Mouse (Mus musculus) embryonic facial prominence, embryonic 11.5 days (tissue): ENCODE measurements around the gene Otulin. TPM values are rescaled to one million over a fixed set of nuclear protein-coding genes. Genes with fewer than 3 reads are reported as not detected.

Source experiments
- ATAC-seq: fragments of 200-750 bp; cut with Nextera tagmentation; replicated peaks from 2 replicates; pipeline ENCODE4 v1.8.0; 2017; ENCODE audit warnings: low read depth; ENCODE audit not compliant: insufficient number of reproducible peaks, low FRiP score, low TSS enrichment
- DNase-seq: peaks from one replicate; pipeline ENCODE4 v3.0.0-alpha.2; 2015; ENCODE audit warnings: low spot score
- H3K27ac ChIP-seq: fragments of 300-500 bp; sonication (generic); replicated peaks from 2 replicates; pipeline ENCODE4 v1.5.1; 2014; ENCODE audit warnings: mild to moderate bottlenecking, low read depth, low read length, control low read depth
- H3K27me3 ChIP-seq: fragments of 300-500 bp; sonication (generic); 2 replicates; pipeline ENCODE4 v1.6.1; 2014; ENCODE audit warnings: mild to moderate bottlenecking, low read length, moderate library complexity, mixed read lengths; ENCODE audit not compliant: control insufficient read depth, insufficient read depth
- H3K36me3 ChIP-seq: fragments of 300-500 bp; sonication (generic); replicated peaks from 2 replicates; pipeline ENCODE4 v1.6.1; 2014; ENCODE audit warnings: low read depth, mild to moderate bottlenecking, low read length, moderate library complexity, mixed read lengths; ENCODE audit not compliant: control insufficient read depth, insufficient read depth
- H3K4me1 ChIP-seq: fragments of 300-500 bp; sonication (generic); 2 replicates; pipeline ENCODE4 v1.6.1; 2014; ENCODE audit warnings: low read length, mixed read lengths; ENCODE audit not compliant: control insufficient read depth, insufficient read depth
- H3K4me2 ChIP-seq: fragments of 300-500 bp; sonication (generic); 2 replicates; pipeline ENCODE4 v1.6.1; 2014; ENCODE audit warnings: low read depth, mild to moderate bottlenecking, control low read depth, low read length, moderate library complexity
- H3K4me3 ChIP-seq: fragments of 300-500 bp; sonication (generic); 2 replicates; pipeline ENCODE4 v1.5.1; 2014; ENCODE audit warnings: low read depth, low read length, control low read depth
- H3K9ac ChIP-seq: fragments of 300-500 bp; sonication (generic); replicated peaks from 2 replicates; pipeline ENCODE4 v1.6.1; 2014; ENCODE audit warnings: mild to moderate bottlenecking, control low read depth, low read length
- H3K9me3 ChIP-seq: fragments of 300-500 bp; sonication (generic); replicated peaks from 2 replicates; pipeline ENCODE4 v1.6.1; 2016; ENCODE audit warnings: mild to moderate bottlenecking, low read length, inconsistent platforms, mixed read lengths; ENCODE audit not compliant: control insufficient read depth
- WGBS: fragments of 180-500 bp; shearing (Covaris S2); extraction: QIAGEN DNeasy Blood & Tissue Kit; methylation state at CpG from one replicate; pipeline ENCODE4 v1.1.7; 2014; 5-methylcytosine and 5-hydroxymethylcytosine counted together
- polyA plus RNA-seq: library from polyadenylated mRNA; unstranded; fragments of >200 nt; fragmentation: Nextera tagmentation; extraction: Ambion mirVana; gene quantifications from 2 replicates; pipeline ENCODE4 v1.2.1, GENCODE M21; 2014

The Otulin gene
- polyA plus RNA-seq, 1 experiment from 2014 or later = 38.0 TPM

DNA sequence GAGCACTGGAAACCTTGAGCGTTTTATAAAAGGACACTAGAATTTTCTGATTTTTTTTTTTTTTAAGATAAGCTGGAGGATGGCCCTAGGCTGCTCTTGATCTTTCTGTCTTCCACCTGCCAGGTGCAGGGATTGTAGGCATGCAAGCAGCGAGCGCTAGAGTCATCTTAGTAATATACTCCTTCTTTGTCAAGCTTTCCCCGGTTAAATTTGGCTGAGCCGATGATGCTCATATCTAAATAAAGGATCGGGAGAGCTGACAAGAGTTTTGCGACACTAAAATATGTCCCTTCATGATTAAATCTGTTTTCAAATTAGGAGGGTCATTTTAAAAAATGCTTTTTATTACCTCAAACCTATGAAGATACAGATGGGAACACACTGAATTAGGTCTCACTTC lies 94.3 kb downstream of the Otulin start:
- Histone ChIP-seq H3K4me3 (no peak overlapping the region), H3K36me3 (no peaks in the 10 kb centered on the region), H3K27me3 (no peaks in the 10 kb centered on the region), H3K9ac (no peak overlapping the region), H3K27ac (no peak overlapping the region), H3K9me3 (no peaks in the 10 kb centered on the region), H3K4me2 (no peak overlapping the region), H3K4me1 (no peaks in the 10 kb centered on the region)
- 95% methylated on average over 7 of the region's 7 CpGs for WGBS
- ATAC-seq (no peak), DNase-seq (no peak)

DNA sequence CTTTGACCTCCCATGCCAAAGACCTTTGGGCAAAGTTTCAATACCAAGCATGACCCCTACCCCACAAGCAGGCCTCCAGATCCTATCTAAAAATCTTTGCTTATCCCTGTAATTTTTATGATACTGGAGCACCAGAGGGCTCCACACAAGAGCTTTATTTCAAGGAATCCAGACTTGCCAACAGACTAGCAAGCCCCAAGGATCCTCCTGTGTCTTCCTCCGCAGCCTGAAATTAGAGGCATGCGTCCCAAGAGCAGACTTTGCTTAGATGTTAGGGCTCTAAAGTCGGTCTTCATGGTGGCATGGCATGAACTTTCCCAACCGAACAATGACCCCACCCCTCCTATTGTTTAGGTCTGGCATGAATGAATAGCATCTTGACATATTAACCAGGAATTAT lies 94.8 kb downstream of the Otulin start:
- H3K27me3 ChIP-seq = no peaks in the 10 kb centered on the region
- H3K4me1 ChIP-seq = no peaks in the 10 kb centered on the region
- no peak overlapping the region for H3K27ac ChIP-seq
- 85% methylated on average over 4 of the region's 4 CpGs for WGBS
- no peaks in the 10 kb centered on the region for H3K9me3 ChIP-seq
- no peak for ATAC-seq
- no peak overlapping the region for H3K9ac ChIP-seq
- DNase-seq = no peak
- H3K4me3 ChIP-seq = no peak overlapping the region
- H3K4me2 ChIP-seq = no peak overlapping the region
- no peaks in the 10 kb centered on the region for H3K36me3 ChIP-seq

DNA sequence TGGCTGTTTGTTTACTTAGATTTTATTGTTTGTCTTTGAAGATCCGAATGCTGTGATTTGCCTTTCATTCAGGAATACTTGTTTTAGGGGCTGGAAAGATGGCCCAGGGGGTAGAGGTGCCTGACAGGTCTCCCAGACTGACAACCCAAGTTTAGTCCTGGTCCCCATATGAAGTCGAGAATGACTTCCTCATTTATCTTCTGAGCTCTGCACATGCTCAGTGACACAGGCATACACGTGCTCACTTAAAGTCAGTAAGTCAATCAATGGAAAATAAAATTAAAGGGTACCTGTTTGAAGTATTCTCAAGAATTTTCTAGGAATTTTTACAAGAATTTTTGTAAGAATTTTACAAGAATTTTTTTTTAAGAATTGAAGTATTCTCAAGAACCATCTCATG lies 97.5 kb downstream of the Otulin start:
- H3K4me2 ChIP-seq = no peak overlapping the region
- H3K4me1 ChIP-seq = no peaks in the 10 kb centered on the region
- H3K27ac ChIP-seq = no peak overlapping the region
- H3K9ac ChIP-seq = no peak overlapping the region
- no peaks in the 10 kb centered on the region for H3K9me3 ChIP-seq
- H3K27me3 ChIP-seq = no peaks in the 10 kb centered on the region
- no peaks in the 10 kb centered on the region for H3K36me3 ChIP-seq
- ATAC-seq = no peak
- no peak overlapping the region for H3K4me3 ChIP-seq
- DNase-seq = no peak
- 71% methylated on average over 3 of the region's 3 CpGs for WGBS

DNA sequence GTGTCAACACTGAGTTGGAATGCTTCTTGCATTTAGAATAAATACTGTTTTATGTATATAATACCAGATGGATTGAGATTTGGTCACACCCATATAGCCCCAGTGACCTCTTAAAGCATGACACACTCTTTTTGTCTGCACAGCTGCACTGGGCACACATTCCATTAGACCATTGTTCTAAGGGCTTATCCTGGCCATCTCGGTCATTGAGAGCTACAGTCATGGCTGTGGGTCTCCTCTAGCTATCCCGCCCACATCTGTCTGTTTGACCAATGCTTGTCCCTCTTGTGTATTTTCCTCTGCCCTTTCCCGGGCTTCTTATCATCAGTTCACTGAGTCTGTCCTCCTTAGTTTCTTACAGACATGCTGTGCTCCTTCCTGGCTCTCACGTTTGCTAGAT lies 100.5 kb downstream of the Otulin start:
- no peak overlapping the region for H3K4me2 ChIP-seq
- H3K4me1 ChIP-seq = no peaks in the 10 kb centered on the region
- 68% methylated on average over 4 of the region's 4 CpGs for WGBS
- H3K9me3 ChIP-seq = no peaks in the 10 kb centered on the region
- H3K4me3 ChIP-seq = no peak overlapping the region
- no peaks in the 10 kb centered on the region for H3K27me3 ChIP-seq
- no peak for DNase-seq
- no peaks in the 10 kb centered on the region for H3K36me3 ChIP-seq
- ATAC-seq = no peak
- H3K27ac ChIP-seq = no peak overlapping the region
- H3K9ac ChIP-seq = no peak overlapping the region

DNA sequence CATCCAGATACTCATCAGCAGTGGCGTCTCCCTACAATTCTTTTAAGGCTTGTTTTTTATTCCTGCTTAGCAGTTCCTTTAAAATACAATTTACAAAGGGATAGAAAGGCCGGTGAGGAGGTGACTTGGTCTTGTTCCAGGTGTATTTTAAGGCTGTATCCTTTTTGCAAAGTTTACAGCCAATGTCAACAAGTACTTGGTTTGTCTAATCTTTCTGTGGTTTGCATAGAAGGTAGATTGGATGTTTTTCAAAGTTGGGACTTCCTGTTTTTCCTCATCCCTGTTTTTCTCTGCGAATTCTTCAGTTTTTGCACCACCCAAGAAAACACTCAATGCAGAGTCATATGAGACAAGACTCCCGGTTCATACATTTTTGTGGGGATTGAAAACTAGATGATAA lies 101.6 kb downstream of the Otulin start:
- Histone ChIP-seq H3K9ac (no peak overlapping the region), H3K27ac (no peak overlapping the region), H3K4me1 (no peaks in the 10 kb centered on the region), H3K4me3 (no peak overlapping the region), H3K36me3 (no peaks in the 10 kb centered on the region), H3K4me2 (no peak overlapping the region), H3K27me3 (no peaks in the 10 kb centered on the region), H3K9me3 (no peaks in the 10 kb centered on the region)
- ATAC-seq (no peak), DNase-seq (no peak)
- 88% methylated on average over 4 of the region's 4 CpGs for WGBS

DNA sequence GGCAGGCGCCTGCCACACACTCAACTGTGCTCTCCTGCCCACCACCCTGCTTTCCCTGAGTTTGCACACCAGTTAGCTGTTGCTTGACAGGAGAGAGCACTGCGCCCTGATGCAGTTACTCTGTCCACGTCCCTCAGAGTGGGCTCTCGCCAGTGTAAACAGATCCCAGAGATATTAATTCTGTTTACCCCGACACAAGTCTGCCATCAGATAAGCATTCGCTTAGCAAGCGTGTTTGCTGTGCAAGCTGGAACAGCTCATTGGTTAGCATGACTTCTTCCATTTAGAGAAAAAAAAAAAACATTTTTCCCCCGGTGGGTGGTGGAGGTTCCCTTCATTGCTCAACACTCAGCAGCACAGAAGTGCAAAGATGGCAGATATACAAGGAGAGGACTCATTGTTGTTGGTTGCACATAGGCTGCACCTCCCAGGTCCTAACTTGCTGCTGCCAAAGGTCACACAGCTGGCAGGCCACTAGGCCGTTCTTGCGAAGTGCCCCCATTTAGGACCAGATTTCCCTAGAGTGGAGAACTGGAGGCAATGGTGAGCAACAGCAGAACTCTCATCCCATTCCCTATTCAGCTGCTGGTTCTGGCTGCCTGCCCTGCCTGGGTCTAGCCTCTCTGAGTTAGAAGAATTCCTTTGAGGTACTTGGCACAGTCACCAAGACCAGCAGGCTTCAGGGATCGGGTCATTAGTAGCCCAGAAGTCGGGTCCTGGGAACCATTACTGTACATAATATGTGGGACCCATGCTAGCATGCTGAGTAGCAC lies 105.1 kb downstream of the Otulin start:
- ATAC-seq = no peak

DNA sequence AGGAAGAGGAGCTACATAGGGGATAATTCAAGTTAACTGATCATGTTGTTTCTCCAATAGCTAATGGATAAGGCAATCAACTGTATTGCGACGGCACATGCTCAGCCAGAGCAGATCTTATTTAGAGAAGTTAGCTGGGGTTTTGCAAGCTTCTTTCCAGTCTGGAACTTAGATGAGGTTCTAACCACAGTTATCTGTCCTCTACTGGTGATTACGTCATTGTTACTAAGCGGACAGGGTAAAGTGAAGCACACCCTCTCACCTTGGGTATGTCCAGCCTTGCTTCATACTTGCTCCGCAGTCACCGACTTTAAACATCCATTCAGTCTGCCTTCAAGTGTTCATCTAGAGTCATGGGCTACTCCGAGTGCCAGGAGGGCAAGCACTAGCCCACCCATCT lies 110.6 kb downstream of the Otulin start:
- Histone ChIP-seq H3K4me3 (no peak overlapping the region), H3K27ac (no peak overlapping the region), H3K9me3 (no peaks in the 10 kb centered on the region), H3K4me2 (no peak overlapping the region), H3K27me3 (no peaks in the 10 kb centered on the region), H3K4me1 (no peaks in the 10 kb centered on the region), H3K9ac (no peak overlapping the region), H3K36me3 (no peaks in the 10 kb centered on the region)
- ATAC-seq (no peak), DNase-seq (no peak)
- WGBS = 92% methylated on average over 7 of the region's 7 CpGs

More for the DNA sequence above, 105.1 kb downstream of the Otulin start:
- no peak overlapping the region for H3K4me3 ChIP-seq
- WGBS = 78% methylated on average over 12 of the region's 12 CpGs
- H3K27ac ChIP-seq = no peak overlapping the region
- no peaks in the 10 kb centered on the region for H3K27me3 ChIP-seq
- H3K9ac ChIP-seq = no peak overlapping the region
- H3K4me2 ChIP-seq = no peak overlapping the region
- no peaks in the 10 kb centered on the region for H3K9me3 ChIP-seq
- no peaks in the 10 kb centered on the region for H3K4me1 ChIP-seq
- no peaks in the 10 kb centered on the region for H3K36me3 ChIP-seq
- no peak for DNase-seq

DNA sequence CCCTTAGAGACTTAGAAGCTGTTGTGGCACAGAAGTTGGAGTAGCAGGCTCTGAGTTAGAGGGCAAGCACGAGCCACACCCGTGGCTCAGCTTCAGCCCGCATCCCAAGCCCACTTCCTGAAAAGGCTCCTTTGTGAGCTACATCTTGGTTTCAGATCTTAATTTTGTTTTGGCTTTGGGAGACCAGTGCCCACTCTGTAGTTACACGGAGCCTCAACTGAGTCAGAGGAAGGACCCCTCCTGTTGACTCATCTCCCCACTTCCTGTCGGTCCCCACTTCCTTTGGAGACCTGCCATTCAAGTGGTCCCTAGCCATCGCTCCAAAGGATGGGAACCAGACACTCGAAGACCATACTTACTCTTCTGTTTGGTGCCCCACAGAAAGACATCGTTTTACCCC lies 112.5 kb downstream of the Otulin start:
- Histone ChIP-seq H3K4me2 (no peak overlapping the region), H3K4me1 (no peaks in the 10 kb centered on the region), H3K27ac (no peak overlapping the region), H3K9me3 (no peaks in the 10 kb centered on the region), H3K9ac (no peak overlapping the region), H3K36me3 (no peaks in the 10 kb centered on the region), H3K4me3 (no peak overlapping the region), H3K27me3 (no peaks in the 10 kb centered on the region)
- ATAC-seq (no peak), DNase-seq (no peak)
- 80% methylated on average over 8 of the region's 8 CpGs for WGBS
